Mouse (Mus musculus) lung, adult 2 months (tissue): ENCODE data around the gene Gdap1l1.
"Not testable (repeated sequence)": the region's sequence is repeated elsewhere in the genome, so short reads cannot be mapped to it uniquely, and the experiment has no call there.

Experiments
- CTCF ChIP-seq: fragments of 200-500 bp; IDR thresholded peaks from 2 replicates; pipeline ENCODE4 v1.5.1; 2011; ENCODE audit warnings: mild to moderate bottlenecking, low read length, control low read depth; ENCODE audit not compliant: insufficient read depth
- POLR2A ChIP-seq: fragments of 200-500 bp; IDR thresholded peaks from 2 replicates; pipeline ENCODE4 v1.6.1; 2011; ENCODE audit warnings: low read depth, mild to moderate bottlenecking, control low read depth, low read length, borderline replicate concordance; ENCODE audit errors: extremely low read depth

DNA sequence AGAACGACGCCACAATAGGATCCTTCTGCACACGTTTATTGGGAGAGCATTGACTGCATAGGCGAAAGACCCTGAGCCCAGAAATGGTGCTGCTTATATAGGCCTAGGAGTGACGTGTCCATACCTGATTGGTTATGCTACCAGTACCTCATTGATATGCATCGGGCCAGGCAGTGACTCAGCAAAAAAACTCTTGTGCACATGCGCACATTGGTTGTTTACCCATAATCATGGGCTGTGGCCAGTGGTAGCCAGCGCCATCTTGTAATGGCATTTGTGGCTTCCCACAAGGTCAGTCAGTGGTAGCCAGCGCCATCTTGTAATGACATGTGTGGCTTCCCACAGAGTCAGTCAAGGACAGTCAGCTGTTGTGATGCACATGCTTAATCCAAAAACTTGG is 23.0 kb downstream of the Gdap1l1 start:
- not testable (repeated sequence) for TF ChIP-seq CTCF, POLR2A
